In genomic region chr1:172129780-172130179, GRCm38 (mm10) we compare ENCODE assay signal across 26 mouse cellular contexts.
"Had no signal": no experiment of that assay in that cellular context is flagged by ENCODE, and none has a peak within 500 bp of the region (broad histone marks: within the 10 kb centered on the region; RNA-seq: fewer than 3 reads in every experiment).

No protein-coding gene starts in this region.

- H3K27me3 ChIP-seq: heart, embryonic 12.5 days; heart, embryonic 13.5 days; heart, embryonic 15.5 days; hindbrain, embryonic 12.5 days; hindbrain, embryonic 13.5 days; hindbrain, embryonic 15.5 days; intestine, embryonic 15.5 days; kidney, embryonic 15.5 days had no signal

- DNase-seq: heart, postnatal 36 days; kidney, adult 11 months; kidney, adult 18-20 months; kidney, adult 8-10 months; kidney, adult 9 months; layer of hippocampus, adult 9-11 months; layer of hippocampus, postnatal 36 days had no signal

- H3K27ac ChIP-seq: heart, embryonic 10.5 days; heart, embryonic 13.5 days; heart, embryonic 15.5 days; hindbrain, embryonic 10.5 days; hindbrain, embryonic 12.5 days; hindbrain, embryonic 13.5 days; hindbrain, embryonic 14.5 days; hindbrain, embryonic 15.5 days; hindbrain, postnatal 0 days; intestine, embryonic 15.5 days; kidney, embryonic 15.5 days; kidney, postnatal 0 days; layer of hippocampus, adult 2 months had no signal

- ATAC-seq: hindbrain, embryonic 16.5 days; hindbrain, postnatal 0 days; inflammation-experienced regulatory T-cells, adult 6 months; intestine, embryonic 15.5 days; intestine, embryonic 16.5 days; intestine, postnatal 0 days had no signal

- H3K9ac ChIP-seq: heart, embryonic 12.5 days; heart, embryonic 13.5 days; heart, embryonic 15.5 days; hindbrain, embryonic 12.5 days; hindbrain, embryonic 13.5 days; hindbrain, embryonic 14.5 days; hindbrain, embryonic 15.5 days; intestine, embryonic 15.5 days; kidney, embryonic 15.5 days had no signal

- H3K9me3 ChIP-seq: heart, embryonic 10.5 days; heart, embryonic 12.5 days; heart, embryonic 13.5 days; heart, embryonic 15.5 days; hindbrain, embryonic 10.5 days; hindbrain, embryonic 12.5 days; hindbrain, embryonic 13.5 days; hindbrain, embryonic 15.5 days; intestine, embryonic 15.5 days; kidney, embryonic 15.5 days had no signal

- H3K4me3 ChIP-seq: heart, embryonic 10.5 days; heart, embryonic 12.5 days; heart, embryonic 13.5 days; heart, embryonic 15.5 days; hindbrain, embryonic 10.5 days; hindbrain, embryonic 12.5 days; hindbrain, embryonic 13.5 days; hindbrain, embryonic 15.5 days; intestine, embryonic 15.5 days; kidney, embryonic 15.5 days; layer of hippocampus, adult 2 months had no signal

- H3K4me2 ChIP-seq: heart, embryonic 11.5 days; heart, embryonic 12.5 days; heart, embryonic 13.5 days; heart, embryonic 15.5 days; hindbrain, embryonic 12.5 days; hindbrain, embryonic 13.5 days; hindbrain, embryonic 14.5 days; hindbrain, embryonic 15.5 days; intestine, embryonic 15.5 days; kidney, embryonic 15.5 days had no signal
